Mouse (Mus musculus): Measurements from ENCODE around the gene Fgd1.
A peak's percentile ranks its signal among the peaks of the same experiment; 100 is the strongest.

Fgd1 gene

GRCm38 (mm10) chrX:151045850-151046249 lies at the start of gene Fgd1:
TSS of gene Fgd1 (plus strand) at chrX:151046150.
- no peak for DNase-seq (ENCODE audit: low spot score in 2 of 2)

- no peak for DNase-seq (ENCODE audit: low spot score in 2 of 2)
Observed at GRCm38 (mm10) chrX:150996775-150997174, 49.2 kb upstream of the Fgd1 start.

GRCm38 (mm10) chrX:151016938-151017877 lies 28.7 kb upstream of the Fgd1 start, which contains the start of gene Gnl3l:
TSS of gene Gnl3l (minus strand) at chrX:151017322.
- peak; percentile 71 to 82 for DNase-seq (ENCODE audit: low spot score in 2 of 2)

GRCm38 (mm10) chrX:151017897-151018296 lies 28.1 kb upstream of the Fgd1 start:
- DNase-seq (ENCODE audit: low spot score in 2 of 2) = no peak

- DNase-seq (ENCODE audit: low spot score in 2 of 2) = no peak
Observed at GRCm38 (mm10) chrX:151018798-151019197, 27.2 kb upstream of the Fgd1 start.

GRCm38 (mm10) chrX:151031400-151031799 lies 14.6 kb upstream of the Fgd1 start:
- no peak for DNase-seq (ENCODE audit: low spot score in 2 of 2)

- DNase-seq (ENCODE audit: low spot score in 2 of 2) = no peak
Observed at GRCm38 (mm10) chrX:151041223-151041622, 4.7 kb upstream of the Fgd1 start.

- DNase-seq (ENCODE audit: low spot score in 2 of 2) = no peak
Observed at GRCm38 (mm10) chrX:151046321-151046720, 371 bp downstream of the Fgd1 start.

GRCm38 (mm10) chrX:151046777-151047430 lies 954 bp downstream of the Fgd1 start:
- peak; percentile 9 to 14 for DNase-seq (ENCODE audit: low spot score in 2 of 2)

- DNase-seq (ENCODE audit: low spot score in 2 of 2) = no peak
Observed at GRCm38 (mm10) chrX:151047431-151048058, 1.6 kb downstream of the Fgd1 start.

GRCm38 (mm10) chrX:151049661-151050215 lies 3.8 kb downstream of the Fgd1 start:
- DNase-seq (ENCODE audit: low spot score in 2 of 2) = no peak

GRCm38 (mm10) chrX:151050337-151050736 lies 4.4 kb downstream of the Fgd1 start:
- no peak for DNase-seq (ENCODE audit: low spot score in 2 of 2)

- DNase-seq (ENCODE audit: low spot score in 2 of 2) = no peak
Observed at GRCm38 (mm10) chrX:151054489-151054888, 8.5 kb downstream of the Fgd1 start.

- DNase-seq (ENCODE audit: low spot score in 2 of 2) = no peak
Observed at GRCm38 (mm10) chrX:151055559-151055958, 9.6 kb downstream of the Fgd1 start.

- DNase-seq (ENCODE audit: low spot score in 2 of 2) = no peak
Observed at GRCm38 (mm10) chrX:151059346-151059745, 13.4 kb downstream of the Fgd1 start.

- DNase-seq (ENCODE audit: low spot score in 2 of 2) = no peak
Observed at GRCm38 (mm10) chrX:151061615-151062299, 15.8 kb downstream of the Fgd1 start.

GRCm38 (mm10) chrX:151066071-151066666 lies 20.2 kb downstream of the Fgd1 start:
- no peak for DNase-seq (ENCODE audit: low spot score in 2 of 2)

- no peak for DNase-seq (ENCODE audit: low spot score in 2 of 2)
Observed at GRCm38 (mm10) chrX:151067876-151068275, 21.9 kb downstream of the Fgd1 start.

GRCm38 (mm10) chrX:151076007-151076406 lies 30.1 kb downstream of the Fgd1 start:
- no peak for DNase-seq (ENCODE audit: low spot score in 2 of 2)

- no peak for DNase-seq (ENCODE audit: low spot score in 2 of 2)
Observed at GRCm38 (mm10) chrX:151076941-151077485, 31.1 kb downstream of the Fgd1 start.

GRCm38 (mm10) chrX:151085599-151085998 lies 39.6 kb downstream of the Fgd1 start:
- no peak for DNase-seq (ENCODE audit: low spot score in 2 of 2)
